In genomic region chr8:113554700-113555455, GRCm38 (mm10) we compare ENCODE assay signal across 14 mouse cellular contexts.
DNase-seq lines count a peak whose midpoint lies in the region; ATAC-seq and TF ChIP-seq lines count a peak whose summit lies in the region.
"Had no signal": no experiment of that assay in that cellular context is flagged by ENCODE, and none has a peak within 500 bp of the region (broad histone marks: within the 10 kb centered on the region; RNA-seq: fewer than 3 reads in every experiment).

No protein-coding gene starts in this region.

- H3K36me3 ChIP-seq in intestine, embryonic 14.5 days (ENCODE audit: control insufficient read depth, insufficient read depth, low read length), result no peaks in the 10 kb centered on the region
- H3K36me3 ChIP-seq in intestine, postnatal 0 days (ENCODE audit: control insufficient read depth, insufficient read depth), result no peaks in the 10 kb centered on the region
- no peaks in the 10 kb centered on the region for H3K36me3 ChIP-seq in hindbrain, embryonic 15.5 days
- H3K36me3 ChIP-seq in neural tube, embryonic 15.5 days, result no peaks in the 10 kb centered on the region
- H3K36me3 ChIP-seq: embryonic facial prominence, embryonic 15.5 days; limb, embryonic 15.5 days had no signal

- no peaks in the 10 kb centered on the region for H3K4me1 ChIP-seq in intestine, embryonic 14.5 days (replicated peaks; ENCODE audit: control insufficient read depth, insufficient read depth, low read length)
- no peaks in the 10 kb centered on the region for H3K4me1 ChIP-seq in intestine, postnatal 0 days (replicated peaks; ENCODE audit: control insufficient read depth, insufficient read depth, low read length)
- H3K4me1 ChIP-seq in hindbrain, embryonic 15.5 days (replicated peaks), result peaks cover 10% of the 10 kb centered on the region
- peaks cover 9% of the 10 kb centered on the region; the same call in 1 of the 2 replicates for H3K4me1 ChIP-seq in neural tube, embryonic 15.5 days
- H3K4me1 ChIP-seq: embryonic facial prominence, embryonic 15.5 days; limb, embryonic 15.5 days; megakaryocyte, embryonic 14.5 days had no signal

- no peaks in the 10 kb centered on the region for H3K9me3 ChIP-seq in intestine, embryonic 14.5 days (ENCODE audit: control insufficient read depth, low read length)
- no peaks in the 10 kb centered on the region for H3K9me3 ChIP-seq in intestine, postnatal 0 days (ENCODE audit: control insufficient read depth)
- no peaks in the 10 kb centered on the region for H3K9me3 ChIP-seq in hindbrain, embryonic 15.5 days
- H3K9me3 ChIP-seq in neural tube, embryonic 15.5 days (replicated peaks), result no peaks in the 10 kb centered on the region
- H3K9me3 ChIP-seq: embryonic facial prominence, embryonic 15.5 days; limb, embryonic 15.5 days had no signal

- no peak for TF ChIP-seq CTCF in intestine, postnatal 0 days (IDR thresholded peaks at IDR 0.05; ENCODE audit: low read depth)

- peak; percentile 49 for DNase-seq in intestine, embryonic 14.5 days (ENCODE audit: low spot score)
- peak; percentile 26 for DNase-seq in embryo, embryonic 9.5 days (ENCODE audit: extremely low spot score)
- no peak for DNase-seq in lung, postnatal 10 days
- no peak for DNase-seq in spleen, postnatal 10 days (ENCODE audit: low spot score in 2 of 2)
- DNase-seq in gastrocnemius, adult 8-10 months (ENCODE audit: low spot score in 2 of 2), result no peak
- DNase-seq: gastrocnemius, postnatal 25 days had no signal

- no peaks in the 10 kb centered on the region for H3K27me3 ChIP-seq in intestine, embryonic 14.5 days (replicated peaks; ENCODE audit: control insufficient read depth, insufficient read depth, low read length)
- H3K27me3 ChIP-seq in intestine, postnatal 0 days (replicated peaks; ENCODE audit: control insufficient read depth, insufficient read depth, low read length), result no peaks in the 10 kb centered on the region
- H3K27me3 ChIP-seq in hindbrain, embryonic 15.5 days, result no peaks in the 10 kb centered on the region
- H3K27me3 ChIP-seq in neural tube, embryonic 15.5 days (replicated peaks), result no peaks in the 10 kb centered on the region
- H3K27me3 ChIP-seq: embryonic facial prominence, embryonic 15.5 days; limb, embryonic 15.5 days; megakaryocyte, embryonic 14.5 days had no signal

- H3K9ac ChIP-seq in intestine, embryonic 14.5 days (ENCODE audit: low read length), result no peak overlapping the region
- H3K9ac ChIP-seq in intestine, postnatal 0 days (ENCODE audit: low read depth, low read length), result no peak overlapping the region
- no peak overlapping the region for H3K9ac ChIP-seq in hindbrain, embryonic 15.5 days
- no peak overlapping the region for H3K9ac ChIP-seq in neural tube, embryonic 15.5 days (replicated peaks)
- H3K9ac ChIP-seq: embryonic facial prominence, embryonic 15.5 days; limb, embryonic 15.5 days had no signal

- 49% methylated on average over 12 of the region's 12 CpGs for WGBS in intestine, embryonic 14.5 days
- WGBS in intestine, postnatal 0 days, result 45% methylated on average over 12 of the region's 12 CpGs
- WGBS in hindbrain, embryonic 15.5 days, result 11% methylated on average over 12 of the region's 12 CpGs
- WGBS in neural tube, embryonic 15.5 days, result 15% methylated on average over 12 of the region's 12 CpGs

- no peak overlapping the region for H3K4me3 ChIP-seq in intestine, embryonic 14.5 days (ENCODE audit: low read depth, low read length)
- H3K4me3 ChIP-seq in intestine, postnatal 0 days (ENCODE audit: low read depth, low read length), result no peak overlapping the region
- peak overlapping the region; percentile 6; the same call in 1 of the 2 replicates for H3K4me3 ChIP-seq in hindbrain, embryonic 15.5 days
- no peak overlapping the region for H3K4me3 ChIP-seq in neural tube, embryonic 15.5 days (replicated peaks)
- H3K4me3 ChIP-seq: embryonic facial prominence, embryonic 15.5 days; layer of hippocampus, adult 2 months; limb, embryonic 15.5 days; megakaryocyte, embryonic 14.5 days had no signal

- no peak overlapping the region for H3K27ac ChIP-seq in intestine, embryonic 14.5 days (ENCODE audit: low read depth)
- no peak overlapping the region for H3K27ac ChIP-seq in intestine, postnatal 0 days (ENCODE audit: low read depth, low read length)
- no peak overlapping the region for H3K27ac ChIP-seq in hindbrain, embryonic 15.5 days (replicated peaks)
- no peak overlapping the region for H3K27ac ChIP-seq in neural tube, embryonic 15.5 days (replicated peaks)
- H3K27ac ChIP-seq: embryonic facial prominence, embryonic 15.5 days; layer of hippocampus, adult 2 months; limb, embryonic 15.5 days had no signal

- ATAC-seq in intestine, embryonic 14.5 days (replicated peaks; ENCODE audit: low FRiP score, low TSS enrichment, low read depth), result no peak
- ATAC-seq in intestine, postnatal 0 days, result no peak
- ATAC-seq in hindbrain, embryonic 15.5 days (ENCODE audit: low FRiP score, low read depth), result no peak
- ATAC-seq in neural tube, embryonic 15.5 days (ENCODE audit: low FRiP score), result no peak
- ATAC-seq: CD4-positive, CD25-positive, alpha-beta regulatory T cell, adult 4 months had no signal

- no peak overlapping the region for H3K4me2 ChIP-seq in intestine, embryonic 14.5 days (ENCODE audit: low read length)
- H3K4me2 ChIP-seq in intestine, postnatal 0 days (replicated peaks; ENCODE audit: low read depth), result no peak overlapping the region
- peak overlapping the region; percentile 40 for H3K4me2 ChIP-seq in hindbrain, embryonic 15.5 days
- peak overlapping the region; percentile 26 for H3K4me2 ChIP-seq in neural tube, embryonic 15.5 days
- H3K4me2 ChIP-seq: embryonic facial prominence, embryonic 15.5 days; limb, embryonic 15.5 days had no signal

Comparison
In these comparisons a context has a peak if more than half of its experiments do, and no peak if none do; other contexts are left out.
1. DNase-seq: peak in intestine, embryonic 14.5 days (single experiment) and embryo, embryonic 9.5 days (single experiment); none in lung, postnatal 10 days (single experiment), spleen, postnatal 10 days (0 of 2) and gastrocnemius, adult 8-10 months (0 of 2).
2. H3K4me2 ChIP-seq: peak in hindbrain, embryonic 15.5 days (single experiment) and neural tube, embryonic 15.5 days (single experiment); none in intestine, embryonic 14.5 days (single experiment) and intestine, postnatal 0 days (single experiment).